Mouse (Mus musculus): ENCODE results near the gene Slc39a11.

- no peak for TF ChIP-seq CTCF (IDR thresholded peaks at IDR 0.05; ENCODE audit: control insufficient read depth, insufficient read depth, low read length)
- no peak for TF ChIP-seq POLR2A (IDR thresholded peaks at IDR 0.05; ENCODE audit: borderline replicate concordance, control insufficient read depth, low read depth, low read length)
Observed at GRCm38 (mm10) chr11:113622028-113622427, 27.9 kb downstream of the Slc39a11 start.
